Mouse (Mus musculus): Measurements from ENCODE around the gene Cdc42bpa. TPM values are rescaled to one million over a fixed set of nuclear protein-coding genes. Genes with fewer than 3 reads are reported as not detected.

The Cdc42bpa gene
- 25.0 and 27.0 TPM in 2 replicates for polyA plus RNA-seq (2014; fragmentation: Nextera tagmentation; extraction: Ambion mirVana)

DNA sequence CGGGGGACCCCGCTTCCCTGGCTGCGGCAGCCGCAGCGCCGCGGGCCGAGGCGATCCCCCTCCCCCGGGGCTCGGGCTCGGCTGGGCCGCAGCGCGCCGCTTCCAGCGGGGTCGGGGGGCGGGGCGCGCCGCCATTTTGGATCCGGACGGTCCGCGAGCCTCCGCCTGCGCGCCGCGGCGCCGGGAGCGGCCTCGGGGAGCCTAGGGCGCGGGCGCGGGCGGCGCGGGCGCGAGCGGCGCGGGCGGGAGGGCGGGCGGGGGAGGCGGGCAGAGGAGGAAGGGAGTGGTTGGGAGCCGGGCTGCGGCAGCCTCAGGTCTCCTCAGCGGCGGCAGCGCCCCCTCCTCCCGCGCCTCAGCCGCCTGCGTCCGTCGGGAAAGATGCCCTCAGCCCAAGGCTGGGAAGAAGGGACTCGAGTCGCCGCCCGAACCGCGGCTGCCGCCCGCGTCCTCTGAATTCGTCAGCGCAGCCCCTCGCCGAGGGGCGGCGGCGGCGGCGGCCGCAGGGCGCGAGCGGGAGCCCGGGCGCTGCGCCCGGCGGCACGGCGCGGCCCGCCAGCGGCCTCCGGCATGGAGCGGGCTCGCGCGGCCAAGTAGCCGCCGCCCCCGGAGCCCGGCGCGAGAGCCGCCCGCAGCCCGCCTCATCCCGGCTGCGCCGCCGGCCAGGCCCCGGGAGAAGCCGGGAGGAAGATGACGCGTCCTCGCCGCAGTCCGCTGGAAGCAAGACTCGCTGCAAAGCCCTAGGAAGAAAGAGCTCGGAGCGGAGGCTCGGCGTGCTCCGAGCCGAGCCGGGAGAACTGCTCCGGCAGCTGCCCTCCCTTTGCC lies at the start of gene Cdc42bpa:
Cdc42bpa (plus strand) TSS at position 752 of the 822 bp plus-strand sequence.
- no peaks in the 10 kb centered on the region for H3K27me3 ChIP-seq (ENCODE audit: control insufficient read depth, insufficient read depth, low read length)
- H3K36me3 ChIP-seq (replicated peaks; ENCODE audit: control insufficient read depth, insufficient read depth) = no peaks in the 10 kb centered on the region
- peak within 1 kb of the TSS; percentile 67 for H3K4me3 ChIP-seq (replicated peaks; ENCODE audit: low read length)
- peak; percentile 85 for DNase-seq (ENCODE audit: low spot score)
- H3K27ac ChIP-seq = peak within 1 kb of the TSS; percentile 99
- no peaks in the 10 kb centered on the region for H3K9me3 ChIP-seq (ENCODE audit: control insufficient read depth, low read length)
- H3K9ac ChIP-seq = peak within 1 kb of the TSS; percentile 95
- ATAC-seq (ENCODE audit: low FRiP score) = peak; percentile 96
- under 1% methylated on average over 72 of the region's 128 CpGs for WGBS
- H3K4me2 ChIP-seq (replicated peaks) = peak within 1 kb of the TSS; percentile 85
- peaks cover 32% of the 10 kb centered on the region for H3K4me1 ChIP-seq (replicated peaks; ENCODE audit: control insufficient read depth, insufficient read depth, low read length)

GRCm38 (mm10) chr1:179913471-179913870 lies 46.8 kb upstream of the Cdc42bpa start:
- no peak for ATAC-seq (ENCODE audit: low FRiP score)

DNA sequence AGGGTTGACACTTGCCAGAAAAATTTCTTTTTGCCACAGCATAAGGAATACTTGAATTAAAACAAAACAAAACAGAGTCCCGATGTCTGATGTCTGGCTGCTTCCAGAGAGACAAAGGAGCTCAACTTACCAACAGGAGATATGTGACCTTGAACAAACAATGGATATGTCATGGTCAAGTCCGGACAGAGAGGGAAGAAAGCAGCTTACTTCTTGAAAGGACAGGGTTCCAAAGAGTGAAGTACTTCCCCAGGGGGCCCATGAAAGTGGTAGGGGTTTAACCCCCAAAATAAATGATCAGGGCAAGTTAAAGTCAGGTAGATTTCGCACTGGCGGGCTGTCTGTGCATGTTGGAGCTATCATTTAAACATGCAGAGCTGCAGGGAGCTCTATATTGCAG lies 43.2 kb upstream of the Cdc42bpa start:
- no peak for DNase-seq (ENCODE audit: low spot score)
- no peaks in the 10 kb centered on the region for H3K4me1 ChIP-seq (replicated peaks; ENCODE audit: control insufficient read depth, insufficient read depth, low read length)
- H3K4me3 ChIP-seq (replicated peaks; ENCODE audit: low read length) = no peak overlapping the region
- no peaks in the 10 kb centered on the region for H3K27me3 ChIP-seq (ENCODE audit: control insufficient read depth, insufficient read depth, low read length)
- H3K4me2 ChIP-seq (replicated peaks) = no peak overlapping the region
- WGBS = 55% methylated on average over 4 of the region's 4 CpGs
- no peak for ATAC-seq (ENCODE audit: low FRiP score)
- no peak overlapping the region for H3K27ac ChIP-seq
- H3K36me3 ChIP-seq (replicated peaks; ENCODE audit: control insufficient read depth, insufficient read depth) = no peaks in the 10 kb centered on the region
- no peak overlapping the region for H3K9ac ChIP-seq
- H3K9me3 ChIP-seq (ENCODE audit: control insufficient read depth, low read length) = no peaks in the 10 kb centered on the region

More at GRCm38 (mm10) chr1:179913471-179913870, 46.8 kb upstream of the Cdc42bpa start:
- no peak overlapping the region for H3K27ac ChIP-seq
- H3K9me3 ChIP-seq (ENCODE audit: control insufficient read depth, low read length) = no peaks in the 10 kb centered on the region
- H3K4me2 ChIP-seq (replicated peaks) = no peak overlapping the region
- no peaks in the 10 kb centered on the region for H3K4me1 ChIP-seq (replicated peaks; ENCODE audit: control insufficient read depth, insufficient read depth, low read length)
- H3K27me3 ChIP-seq (ENCODE audit: control insufficient read depth, insufficient read depth, low read length) = no peaks in the 10 kb centered on the region
- DNase-seq (ENCODE audit: low spot score) = no peak
- no peak overlapping the region for H3K4me3 ChIP-seq (replicated peaks; ENCODE audit: low read length)
- H3K9ac ChIP-seq = no peak overlapping the region
- WGBS = 87% methylated on average over 4 of the region's 4 CpGs
- no peaks in the 10 kb centered on the region for H3K36me3 ChIP-seq (replicated peaks; ENCODE audit: control insufficient read depth, insufficient read depth)

DNA sequence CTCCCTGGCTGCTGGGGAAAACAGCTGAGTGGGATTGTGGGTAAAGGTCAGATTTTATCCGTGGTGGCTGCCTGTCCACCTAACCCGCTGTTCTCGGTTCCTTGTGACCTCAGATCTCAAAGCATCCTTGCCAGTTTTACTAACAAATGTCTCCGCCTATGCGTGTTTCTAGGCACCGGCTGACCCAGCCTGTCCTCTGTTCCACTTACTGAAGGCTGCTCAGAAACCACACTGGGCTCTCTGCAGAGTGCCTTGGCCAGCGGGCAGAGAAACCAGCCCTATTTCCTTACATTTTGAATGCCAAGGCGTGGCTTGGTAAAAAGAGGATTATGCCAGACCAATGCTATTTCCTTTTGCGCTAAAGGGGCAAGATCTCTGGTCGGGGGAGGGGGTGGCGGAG lies 42.8 kb upstream of the Cdc42bpa start:
- Histone ChIP-seq H3K4me2 (replicated peaks) (no peak overlapping the region), H3K27me3 (ENCODE audit: control insufficient read depth, insufficient read depth, low read length) (no peaks in the 10 kb centered on the region), H3K9ac (no peak overlapping the region), H3K4me1 (replicated peaks; ENCODE audit: control insufficient read depth, insufficient read depth, low read length) (no peaks in the 10 kb centered on the region), H3K9me3 (ENCODE audit: control insufficient read depth, low read length) (no peaks in the 10 kb centered on the region), H3K36me3 (replicated peaks; ENCODE audit: control insufficient read depth, insufficient read depth) (no peaks in the 10 kb centered on the region), H3K4me3 (replicated peaks; ENCODE audit: low read length) (no peak overlapping the region), H3K27ac (no peak overlapping the region)
- ATAC-seq (ENCODE audit: low FRiP score) (no peak), DNase-seq (ENCODE audit: low spot score) (no peak)
- 78% methylated on average over 11 of the region's 11 CpGs for WGBS

- H3K4me1 ChIP-seq (replicated peaks; ENCODE audit: control insufficient read depth, insufficient read depth, low read length) = no peaks in the 10 kb centered on the region
- no peak overlapping the region for H3K27ac ChIP-seq
- no peaks in the 10 kb centered on the region for H3K9me3 ChIP-seq (ENCODE audit: control insufficient read depth, low read length)
- H3K9ac ChIP-seq = no peak overlapping the region
- 78% methylated on average over 8 of the region's 8 CpGs for WGBS
- H3K4me2 ChIP-seq (replicated peaks) = no peak overlapping the region
- H3K36me3 ChIP-seq (replicated peaks; ENCODE audit: control insufficient read depth, insufficient read depth) = no peaks in the 10 kb centered on the region
- no peaks in the 10 kb centered on the region for H3K27me3 ChIP-seq (ENCODE audit: control insufficient read depth, insufficient read depth, low read length)
- H3K4me3 ChIP-seq (replicated peaks; ENCODE audit: low read length) = no peak overlapping the region
- no peak for ATAC-seq (ENCODE audit: low FRiP score)
- DNase-seq (ENCODE audit: low spot score) = no peak
These were observed 40.4 kb upstream of the Cdc42bpa start for GRCm38 (mm10) chr1:179919656-179920436.

- Histone ChIP-seq H3K4me3 (replicated peaks; ENCODE audit: low read length) (no peak overlapping the region), H3K4me2 (replicated peaks) (no peak overlapping the region), H3K9ac (no peak overlapping the region), H3K9me3 (ENCODE audit: control insufficient read depth, low read length) (no peaks in the 10 kb centered on the region), H3K36me3 (replicated peaks; ENCODE audit: control insufficient read depth, insufficient read depth) (no peaks in the 10 kb centered on the region), H3K4me1 (replicated peaks; ENCODE audit: control insufficient read depth, insufficient read depth, low read length) (no peaks in the 10 kb centered on the region), H3K27ac (no peak overlapping the region), H3K27me3 (ENCODE audit: control insufficient read depth, insufficient read depth, low read length) (no peaks in the 10 kb centered on the region)
- WGBS = 62% methylated on average over 10 of the region's 10 CpGs
- ATAC-seq (ENCODE audit: low FRiP score) = no peak
- DNase-seq (ENCODE audit: low spot score) = no peak
These were observed 36.4 kb upstream of the Cdc42bpa start for GRCm38 (mm10) chr1:179923661-179924405.

DNA sequence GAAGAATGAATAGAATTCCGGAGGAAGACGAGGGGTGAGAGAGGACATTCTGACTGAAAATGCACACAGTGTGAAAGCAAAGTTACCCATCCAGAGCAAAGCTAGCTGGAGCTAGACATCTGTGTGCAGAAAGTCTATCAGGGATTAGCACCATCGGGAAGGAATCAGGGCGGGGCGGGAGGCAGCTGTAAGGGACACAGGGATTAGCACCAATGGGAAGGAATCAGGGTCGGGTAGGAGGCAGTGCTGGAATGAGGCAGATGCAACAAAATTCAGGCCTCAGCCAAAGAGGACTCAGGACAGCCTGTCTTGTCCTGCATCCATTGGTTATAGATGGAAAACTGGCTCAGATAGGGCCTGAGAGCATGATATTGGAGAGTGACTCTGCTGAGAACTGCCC lies 34.0 kb upstream of the Cdc42bpa start:
- Histone ChIP-seq H3K4me3 (replicated peaks; ENCODE audit: low read length) (no peak overlapping the region), H3K4me2 (replicated peaks) (no peak overlapping the region), H3K36me3 (replicated peaks; ENCODE audit: control insufficient read depth, insufficient read depth) (no peaks in the 10 kb centered on the region), H3K9ac (no peak overlapping the region), H3K4me1 (replicated peaks; ENCODE audit: control insufficient read depth, insufficient read depth, low read length) (no peaks in the 10 kb centered on the region), H3K27me3 (ENCODE audit: control insufficient read depth, insufficient read depth, low read length) (no peaks in the 10 kb centered on the region), H3K27ac (no peak overlapping the region), H3K9me3 (ENCODE audit: control insufficient read depth, low read length) (no peaks in the 10 kb centered on the region)
- 76% methylated on average over 6 of the region's 6 CpGs for WGBS
- no peak for DNase-seq (ENCODE audit: low spot score)
- ATAC-seq (ENCODE audit: low FRiP score) = no peak

DNA sequence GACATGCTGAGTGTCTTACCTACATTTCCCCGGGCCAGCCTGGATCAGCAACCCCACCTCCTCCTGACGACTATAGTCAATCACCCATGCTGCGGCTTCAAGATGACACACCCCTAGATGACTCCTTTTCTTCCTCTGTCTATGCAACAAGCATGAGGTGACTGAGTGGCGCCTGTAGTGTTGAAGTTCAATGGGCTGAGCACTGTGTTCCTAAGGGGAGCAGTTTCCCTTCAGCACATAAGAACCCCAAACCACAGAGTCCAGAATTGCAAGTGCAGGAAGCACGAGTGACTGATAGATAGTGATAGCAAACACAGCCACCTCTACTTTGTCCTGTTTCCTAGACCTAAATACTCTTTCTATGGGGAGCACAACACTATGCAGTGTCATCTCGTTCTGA lies 33.2 kb upstream of the Cdc42bpa start:
- no peaks in the 10 kb centered on the region for H3K4me1 ChIP-seq (replicated peaks; ENCODE audit: control insufficient read depth, insufficient read depth, low read length)
- H3K9me3 ChIP-seq (ENCODE audit: control insufficient read depth, low read length) = no peaks in the 10 kb centered on the region
- H3K4me2 ChIP-seq (replicated peaks) = no peak overlapping the region
- ATAC-seq (ENCODE audit: low FRiP score) (no peak), DNase-seq (ENCODE audit: low spot score) (no peak)
- H3K27ac ChIP-seq = no peak overlapping the region
- 83% methylated on average over 6 of the region's 6 CpGs for WGBS
- no peak overlapping the region for H3K4me3 ChIP-seq (replicated peaks; ENCODE audit: low read length)
- H3K36me3 ChIP-seq (replicated peaks; ENCODE audit: control insufficient read depth, insufficient read depth) = no peaks in the 10 kb centered on the region
- no peak overlapping the region for H3K9ac ChIP-seq
- no peaks in the 10 kb centered on the region for H3K27me3 ChIP-seq (ENCODE audit: control insufficient read depth, insufficient read depth, low read length)

DNA sequence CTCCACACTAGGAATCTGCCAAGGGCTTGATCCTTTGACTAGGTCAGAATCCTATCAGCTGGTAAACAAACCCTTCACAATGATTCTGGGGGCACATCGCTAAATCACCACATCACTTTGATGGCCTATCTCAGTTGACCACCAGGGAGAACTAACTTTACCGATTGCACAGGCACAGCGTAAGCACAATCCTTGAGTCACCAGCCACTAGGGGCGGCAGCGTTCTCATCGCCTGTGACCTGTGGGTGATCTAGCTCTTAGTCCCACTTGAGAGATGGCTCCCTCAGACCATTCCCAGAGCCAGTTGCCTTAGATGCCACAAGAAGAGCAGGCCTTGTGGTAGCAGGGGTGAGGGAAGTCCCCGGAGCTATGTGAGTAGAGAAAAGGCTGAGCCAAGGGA lies 31.4 kb upstream of the Cdc42bpa start:
- Histone ChIP-seq H3K36me3 (replicated peaks; ENCODE audit: control insufficient read depth, insufficient read depth) (no peaks in the 10 kb centered on the region), H3K27me3 (ENCODE audit: control insufficient read depth, insufficient read depth, low read length) (no peaks in the 10 kb centered on the region), H3K4me3 (replicated peaks; ENCODE audit: low read length) (no peak overlapping the region), H3K9ac (no peak overlapping the region), H3K27ac (no peak overlapping the region), H3K4me1 (replicated peaks; ENCODE audit: control insufficient read depth, insufficient read depth, low read length) (no peaks in the 10 kb centered on the region), H3K9me3 (ENCODE audit: control insufficient read depth, low read length) (no peaks in the 10 kb centered on the region), H3K4me2 (replicated peaks) (no peak overlapping the region)
- DNase-seq (ENCODE audit: low spot score) = no peak
- ATAC-seq (ENCODE audit: low FRiP score) = no peak
- WGBS = 58% methylated on average over 7 of the region's 7 CpGs
